Mouse (Mus musculus) ES-E14 (cell line): ENCODE measurements at regions not wholly inside any gene's neighbourhood (a gene's known extent, or its start where the extent isn't known, plus 50 kb on each side); places are given as distances from the start of the nearest gene placed in this dataset.

Experiments used
- CHD2 ChIP-seq: IDR thresholded peaks from 2 replicates; pipeline ENCODE4 v1.6.1; 2014; ENCODE audit warnings: mild to moderate bottlenecking, low read depth, low read length, inconsistent platforms
- HCFC1 ChIP-seq: IDR thresholded peaks from 2 replicates; pipeline ENCODE4 v1.6.1; 2012; ENCODE audit warnings: low read length, inconsistent platforms, borderline replicate concordance; ENCODE audit not compliant: insufficient read depth
- MAFK ChIP-seq: IDR thresholded peaks from 2 replicates; pipeline ENCODE4 v1.6.1; 2014; ENCODE audit warnings: mild to moderate bottlenecking, low read depth, low read length, inconsistent platforms; ENCODE audit not compliant: insufficient read depth
- ZC3H11A ChIP-seq: IDR thresholded peaks from 2 replicates; pipeline ENCODE4 v1.6.1; 2012; ENCODE audit warnings: low read depth, mild to moderate bottlenecking, inconsistent platforms, low read length, borderline replicate concordance
- ZNF384 ChIP-seq: IDR thresholded peaks from 2 replicates; pipeline ENCODE4 v1.6.1; 2012; ENCODE audit warnings: low read depth, low read length, inconsistent platforms

DNA sequence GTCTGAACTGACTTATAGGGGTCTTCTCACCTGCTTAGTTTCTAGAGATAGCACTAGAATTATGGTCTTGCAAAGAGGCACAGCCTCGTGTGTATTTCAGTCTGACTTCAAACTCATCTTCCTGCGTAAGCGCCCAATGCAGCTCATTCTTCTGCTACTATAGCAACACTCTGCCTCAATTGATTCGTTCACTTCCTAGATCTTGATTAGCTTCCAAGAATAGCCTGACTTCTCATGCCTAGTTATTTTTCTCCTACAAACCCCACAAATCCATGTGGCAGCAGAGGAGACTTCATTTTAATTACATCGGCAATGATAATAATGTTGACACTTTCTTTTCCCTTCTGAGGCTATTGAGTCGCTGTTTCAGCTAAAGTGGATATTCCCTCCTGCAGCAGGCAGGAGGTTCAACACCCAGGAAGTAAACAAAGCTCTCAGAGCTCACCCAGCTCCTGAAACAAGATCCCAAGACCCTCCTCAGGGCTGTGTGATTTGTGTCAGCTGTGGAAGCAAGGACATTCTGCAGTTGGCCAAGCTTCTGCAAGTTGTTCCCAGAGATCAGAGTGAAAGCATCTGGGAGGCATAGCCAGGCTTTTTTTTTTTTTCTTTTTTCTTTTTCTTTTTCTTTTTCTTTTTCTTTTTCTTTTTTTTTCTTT lies 152.5 kb downstream of the Plod2 start:
- TF ChIP-seq CHD2 (no peak), ZNF384 (no peak), HCFC1 (no peak), ZC3H11A (no peak), MAFK (no peak)
